9 mouse cellular contexts compared by ENCODE assay signal in the genomic region with DNA sequence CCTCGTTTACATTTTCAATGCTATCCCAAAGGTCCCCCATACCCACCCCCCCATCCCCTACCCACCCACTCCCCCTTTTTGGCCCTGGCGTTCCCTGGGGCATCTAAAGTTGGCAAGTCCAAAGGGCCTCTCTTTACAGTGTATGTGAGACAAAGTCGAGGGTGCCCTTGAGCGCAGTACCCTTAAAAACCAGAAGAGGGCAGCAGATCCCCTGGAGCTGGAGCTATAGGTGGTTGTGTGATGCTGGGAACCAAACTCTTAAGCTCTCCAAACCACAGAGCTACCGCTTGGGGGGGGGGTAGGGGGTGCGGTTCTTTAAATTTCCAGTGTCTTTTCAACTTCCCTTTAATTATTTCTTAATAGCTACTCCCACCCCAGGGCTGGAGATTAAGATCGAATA. TPM values are rescaled to one million over a fixed set of nuclear protein-coding genes. Genes with fewer than 3 reads are reported as not detected.
DNase-seq lines count a peak whose midpoint lies in the region; ATAC-seq and TF ChIP-seq lines count a peak whose summit lies in the region.
"Had no signal": no experiment of that assay in that cellular context is flagged by ENCODE, and none has a peak within 500 bp of the region (broad histone marks: within the 10 kb centered on the region; RNA-seq: fewer than 3 reads in every experiment).

No protein-coding gene starts in this region.

- TF ChIP-seq EP300 in ES-Bruce4 (IDR thresholded peaks at IDR 0.05; ENCODE audit: insufficient read depth, low read depth, low read length): no peak

- H3K9ac ChIP-seq in ES-Bruce4 (ENCODE audit: low read depth, poor library complexity, severe bottlenecking): no peak overlapping the region
- H3K9ac ChIP-seq: forebrain, embryonic 12.5 days had no signal

- H3K36me3 ChIP-seq in ES-Bruce4 (ENCODE audit: control insufficient read depth, insufficient read depth, low read length, poor library complexity, severe bottlenecking): no peaks in the 10 kb centered on the region
- H3K36me3 ChIP-seq: forebrain, embryonic 12.5 days had no signal

- peak; percentile 57 for TF ChIP-seq CTCF in ES-Bruce4 (IDR thresholded peaks at IDR 0.05; ENCODE audit: low read depth, low read length)

- peak; percentile 8 for DNase-seq in kidney, adult 18-20 months
- DNase-seq in kidney, adult 11 months: no peak
- DNase-seq in testis, postnatal 10 days (ENCODE audit: low spot score): peak; percentile 52
- DNase-seq in layer of hippocampus, postnatal 14 days (ENCODE audit: low spot score in 2 of 2): no peak
- no peak for DNase-seq in retina, postnatal 1 day

- H3K4me3 ChIP-seq in ES-Bruce4 (ENCODE audit: low read depth, low read length): no peak overlapping the region
- H3K4me3 ChIP-seq: forebrain, embryonic 12.5 days; megakaryocyte, embryonic 14.5 days had no signal

- no peak for TF ChIP-seq POLR2A in ES-Bruce4 (IDR thresholded peaks at IDR 0.05; ENCODE audit: insufficient read depth, low read length)

- H3K9me3 ChIP-seq in ES-Bruce4 (replicated peaks; ENCODE audit: control insufficient read depth, insufficient read depth, low read length, poor library complexity, severe bottlenecking): no peaks in the 10 kb centered on the region

- no peak overlapping the region for H3K27ac ChIP-seq in ES-Bruce4 (ENCODE audit: insufficient read depth, low read length)
- H3K27ac ChIP-seq: forebrain, embryonic 12.5 days had no signal

- no peaks in the 10 kb centered on the region; the same call in 1 of the 2 replicates for H3K27me3 ChIP-seq in ES-Bruce4 (ENCODE audit: control insufficient read depth, insufficient read depth, low read length, poor library complexity, severe bottlenecking)

- H3K4me1 ChIP-seq in ES-Bruce4 (ENCODE audit: control insufficient read depth, insufficient read depth, low read length): no peaks in the 10 kb centered on the region
- H3K4me1 ChIP-seq: forebrain, embryonic 12.5 days; megakaryocyte, embryonic 14.5 days had no signal

- ATAC-seq in granulocyte monocyte progenitor cell, adult 5-6 weeks (replicated peaks; ENCODE audit: poor library complexity, severe bottlenecking): peak; percentile 81

RNA-seq across cellular contexts. Expression of gene Sox21, which starts 33.8 kb away (rescaled TPM):
- polyA plus RNA-seq in ES-Bruce4 (2011; ENCODE audit: insufficient read depth, insufficient read length, low read depth, missing spikeins): 0.73 and 1.2 TPM in 2 replicates
- not detected in 2 replicates for total RNA-seq in granulocyte monocyte progenitor cell, adult 5-6 weeks (2014; fragmentation: Nextera tagmentation)
- total RNA-seq in granulocyte monocyte progenitor cell, adult 5-6 weeks (2017): not detected in 2 replicates
- 1 to 10 TPM; 9.1 to 9.7 TPM for total RNA-seq in layer of hippocampus, postnatal 14 days (2021)

Comparison
In these comparisons a context has a peak if more than half of its experiments do, and no peak if none do; other contexts are left out.
1. DNase-seq: peak in kidney, adult 18-20 months (single experiment) and testis, postnatal 10 days (single experiment); none in kidney, adult 11 months (single experiment), layer of hippocampus, postnatal 14 days (0 of 2) and retina, postnatal 1 day (single experiment).
2. RNA of gene Sox21, which starts 33.8 kb away (total RNA-seq): 9.1 to 9.7 TPM in layer of hippocampus, postnatal 14 days; not detected in granulocyte monocyte progenitor cell, adult 5-6 weeks; every median in the first group is over 10 times any median in the second.